34 mouse cellular contexts compared by ENCODE assay signal in the genomic region with DNA sequence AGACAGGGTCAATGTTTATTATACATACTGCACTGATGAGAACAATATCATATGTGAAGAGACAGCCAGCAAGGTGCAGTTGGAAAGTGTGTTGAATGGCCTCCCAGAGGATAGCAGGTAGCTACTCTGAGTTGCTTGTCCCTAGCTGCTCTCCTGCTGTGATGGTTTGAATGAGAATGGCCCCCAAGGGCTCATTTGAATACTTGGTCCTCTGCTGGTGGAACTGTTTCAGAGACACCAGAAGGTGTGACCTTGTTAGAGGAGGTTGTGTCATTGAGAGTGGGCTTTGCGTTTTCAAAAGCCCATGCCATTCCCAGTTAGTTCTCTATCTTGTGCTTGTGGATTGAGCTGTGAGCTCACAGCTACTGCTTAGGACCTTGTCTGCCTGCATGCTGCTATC. TPM values are rescaled to one million over a fixed set of nuclear protein-coding genes. Genes with fewer than 3 reads are reported as not detected.
A peak's percentile ranks its signal among the peaks of the same experiment; 100 is the strongest.
DNase-seq lines count a peak whose midpoint lies in the region; ATAC-seq and TF ChIP-seq lines count a peak whose summit lies in the region.
"Had no signal": no experiment of that assay in that cellular context is flagged by ENCODE, and none has a peak within 500 bp of the region (broad histone marks: within the 10 kb centered on the region; RNA-seq: fewer than 3 reads in every experiment).

No protein-coding gene starts in this region.

- no peak for TF ChIP-seq CTCF in ES-Bruce4 (IDR thresholded peaks at IDR 0.05; ENCODE audit: low read depth, low read length)

- H3K4me1 ChIP-seq in ES-Bruce4 (ENCODE audit: control insufficient read depth, insufficient read depth, low read length) (no peaks in the 10 kb centered on the region), ES-E14 (ENCODE audit: control insufficient read depth in 2 of 2, insufficient read depth in 2 of 2, low read length in 2 of 2, poor library complexity in 1 of 2) (peaks cover 0 to 3% of the 10 kb centered on the region in 2 experiments; a peak in 3 of 4 replicates)
- H3K4me1 ChIP-seq in midbrain, embryonic 16.5 days (ENCODE audit: control insufficient read depth, insufficient read depth, low read length): no peaks in the 10 kb centered on the region
- H3K4me1 ChIP-seq: forebrain, embryonic 10.5 days; forebrain, embryonic 13.5 days; heart, embryonic 13.5 days had no signal

- ATAC-seq in midbrain, embryonic 16.5 days: no peak
- no peak for ATAC-seq in CD4-positive, CD25-positive, alpha-beta regulatory T cell, adult 4 months
- ATAC-seq: forebrain, embryonic 13.5 days; forebrain, embryonic 16.5 days; hindbrain, postnatal 0 days; inflammation-experienced regulatory T-cells, adult 6 months; intestine, embryonic 16.5 days; Patski had no signal

- no peak overlapping the region for H3K4me3 ChIP-seq in ES-Bruce4 (ENCODE audit: low read depth, low read length)
- H3K4me3 ChIP-seq in ES-E14 (ENCODE audit: insufficient read depth in 1 of 2, low read depth in 1 of 2, low read length in 2 of 2, poor library complexity in 1 of 2, severe bottlenecking in 1 of 2): no peak overlapping the region
- no peak overlapping the region for H3K4me3 ChIP-seq in midbrain, embryonic 16.5 days (ENCODE audit: low read depth, low read length)
- H3K4me3 ChIP-seq: forebrain, embryonic 10.5 days; forebrain, embryonic 13.5 days; gastrocnemius, adult 2 months; heart, embryonic 13.5 days had no signal

- H3K9me3 ChIP-seq in ES-Bruce4 (replicated peaks; ENCODE audit: control insufficient read depth, insufficient read depth, low read length, poor library complexity, severe bottlenecking): no peaks in the 10 kb centered on the region
- H3K9me3 ChIP-seq in ES-E14 (ENCODE audit: control insufficient read depth, insufficient read depth, low read depth, low read length): no peaks in the 10 kb centered on the region
- H3K9me3 ChIP-seq in midbrain, embryonic 16.5 days (replicated peaks; ENCODE audit: control insufficient read depth, low read length, poor library complexity, severe bottlenecking): no peaks in the 10 kb centered on the region
- H3K9me3 ChIP-seq: forebrain, embryonic 10.5 days; forebrain, embryonic 13.5 days; G1E; heart, embryonic 13.5 days had no signal

- peak; percentile 62 for DNase-seq in ES-E14 (ENCODE audit: low read depth, low spot score)
- peak; percentile 89 for DNase-seq in ZHBTc4 (ENCODE audit: low read depth, low spot score)
- DNase-seq in thymus, postnatal 36 days: no peak
- DNase-seq: adrenal gland, postnatal 10 days; adrenal gland, postnatal 36 days; cerebellum, adult 11 months; cerebellum, adult 2 months; cerebellum, adult 9-11 months; gastrocnemius, adult 2 months; gastrocnemius, postnatal 14 days; heart, adult 18-20 months; heart, postnatal 14 days; heart, postnatal 4 days; kidney, adult 18-20 months had no signal

- WGBS in midbrain, embryonic 16.5 days: 33% methylated on average over 1 of the region's 1 CpGs

- peak; percentile 74; the same call in 1 of the 2 replicates for TF ChIP-seq EP300 in ES-Bruce4 (IDR thresholded peaks at IDR 0.05; ENCODE audit: insufficient read depth, low read depth, low read length)

- no peaks in the 10 kb centered on the region for H3K27me3 ChIP-seq in ES-Bruce4 (ENCODE audit: control insufficient read depth, insufficient read depth, low read length, poor library complexity, severe bottlenecking)
- H3K27me3 ChIP-seq in midbrain, embryonic 16.5 days (ENCODE audit: control insufficient read depth, insufficient read depth, low read depth, low read length): no peaks in the 10 kb centered on the region
- H3K27me3 ChIP-seq: forebrain, embryonic 13.5 days; heart, embryonic 13.5 days had no signal

- 0 out of 2 replicates have a peak overlapping the region, but pooled peaks have one; percentile 58 for H3K27ac ChIP-seq in ES-Bruce4 (ENCODE audit: insufficient read depth, low read length)
- no peak overlapping the region for H3K27ac ChIP-seq in ES-E14 (ENCODE audit: insufficient read depth, low read depth, low read length, poor library complexity, severe bottlenecking)
- no peak overlapping the region for H3K27ac ChIP-seq in midbrain, embryonic 16.5 days (ENCODE audit: low read length)
- H3K27ac ChIP-seq: forebrain, embryonic 10.5 days; forebrain, embryonic 13.5 days; gastrocnemius, adult 2 months; heart, embryonic 13.5 days; hindbrain, embryonic 14.5 days; hindbrain, postnatal 0 days had no signal

- no peak overlapping the region for H3K9ac ChIP-seq in ES-Bruce4 (ENCODE audit: low read depth, poor library complexity, severe bottlenecking)
- no peak overlapping the region for H3K9ac ChIP-seq in ES-E14 (ENCODE audit: insufficient read depth, low read depth, low read length, poor library complexity, severe bottlenecking)
- no peak overlapping the region for H3K9ac ChIP-seq in midbrain, embryonic 16.5 days (ENCODE audit: low read depth, low read length)
- H3K9ac ChIP-seq: forebrain, embryonic 13.5 days; heart, embryonic 13.5 days; hindbrain, embryonic 14.5 days had no signal

- H3K36me3 ChIP-seq in ES-Bruce4 (ENCODE audit: control insufficient read depth, insufficient read depth, low read length, poor library complexity, severe bottlenecking) (no peaks in the 10 kb centered on the region), ES-E14 (ENCODE audit: control insufficient read depth, insufficient read depth, low read length, poor library complexity, severe bottlenecking) (no peaks in the 10 kb centered on the region)
- no peaks in the 10 kb centered on the region for H3K36me3 ChIP-seq in midbrain, embryonic 16.5 days (ENCODE audit: control insufficient read depth, insufficient read depth, low read length)
- H3K36me3 ChIP-seq: forebrain, embryonic 10.5 days; G1E; heart, embryonic 13.5 days had no signal

- H3K4me2 ChIP-seq in midbrain, embryonic 16.5 days (ENCODE audit: low read length): no peak overlapping the region
- H3K4me2 ChIP-seq: forebrain, embryonic 13.5 days; heart, embryonic 13.5 days; hindbrain, embryonic 14.5 days had no signal

- in situ Hi-C loops in ES-E14 (cut with MboI; ENCODE audit: low sequenced_read_pairs in 2 of 2, unreplicated experiment in 2 of 2): loop anchor here in 1 of 2 experiments (10.0 kb wide), 1 partner anchor 509 kb away; no protein-coding TSS in a partner anchor

- TF ChIP-seq POLR2A in ES-Bruce4 (IDR thresholded peaks at IDR 0.05; ENCODE audit: insufficient read depth, low read length): no peak

TF ChIP-seq in ES-E14, 5 proteins besides CTCF, POLR2A, EP300 and RAD21:
- TF ChIP-seq HCFC1 (IDR thresholded peaks at IDR 0.05; ENCODE audit: borderline replicate concordance, insufficient read depth, low read length): no peak
- no peak for TF ChIP-seq ZNF384 (IDR thresholded peaks at IDR 0.05; ENCODE audit: low read depth, low read length)
- TF ChIP-seq CHD2 (IDR thresholded peaks at IDR 0.05; ENCODE audit: low read depth, low read length): no peak
- TF ChIP-seq MAFK (IDR thresholded peaks at IDR 0.05; ENCODE audit: insufficient read depth, low read depth, low read length): no peak
- TF ChIP-seq ZC3H11A (IDR thresholded peaks at IDR 0.05; ENCODE audit: borderline replicate concordance, low read depth, low read length): no peak

RNA-seq across cellular contexts. Expression of gene Clec12a, which starts 21.5 kb away (rescaled TPM):
- not detected in 2 replicates for polyA plus RNA-seq in ES-Bruce4 (2011; ENCODE audit: insufficient read depth, insufficient read length, low read depth, missing spikeins)
- not detected in 2 replicates for total RNA-seq in ES-E14 (2012; rRNA removed)
- polyA plus RNA-seq in midbrain, embryonic 16.5 days (2015; fragmentation: Nextera tagmentation; extraction: Ambion mirVana): 0.28 and 0.40 TPM in 2 replicates
- polyA plus RNA-seq in CD4-positive, CD25-positive, alpha-beta regulatory T cell, adult 4 months (2017; shearing (Covaris generic)): 1 to 10 TPM; 1.3 to 1.4 TPM
- total RNA-seq: hindbrain, postnatal 0 days had no signal
- polyA plus RNA-seq: C2C12, G1E had no signal

RNA-seq across cellular contexts. Expression of gene Clec12b, which starts 21.7 kb away (rescaled TPM):
- polyA plus RNA-seq in ES-Bruce4 (2011; ENCODE audit: insufficient read depth, insufficient read length, low read depth, missing spikeins): not detected in 2 replicates
- total RNA-seq in ES-E14 (2012; rRNA removed): not detected in 2 replicates
- polyA plus RNA-seq in midbrain, embryonic 16.5 days (2015; fragmentation: Nextera tagmentation; extraction: Ambion mirVana): 0.45 TPM in 1 of 2 replicates, not detected in the other
- polyA plus RNA-seq in CD4-positive, CD25-positive, alpha-beta regulatory T cell, adult 4 months (2017; shearing (Covaris generic)): not detected
- total RNA-seq: adrenal gland, postnatal 10 days; adrenal gland, postnatal 36 days; gastrocnemius, adult 2 months; gastrocnemius, postnatal 14 days; heart, adult 18-20 months had no signal
- polyA plus RNA-seq: C2C12; embryonic facial prominence, embryonic 11.5 days; forebrain, embryonic 10.5 days; forebrain, embryonic 16.5 days; G1E; hindbrain, embryonic 11.5 days; inflammation-experienced regulatory T-cells, adult 6 months; Patski had no signal

RNA-seq across cellular contexts. Expression of gene 4922502D21Rik, which starts 32.3 kb away (rescaled TPM):
- not detected in 2 replicates for polyA plus RNA-seq in ES-Bruce4 (2011; ENCODE audit: insufficient read depth, insufficient read length, low read depth, missing spikeins)
- not detected in 2 replicates for total RNA-seq in ES-E14 (2012; rRNA removed)
- not detected in 2 replicates for polyA plus RNA-seq in midbrain, embryonic 16.5 days (2015; fragmentation: Nextera tagmentation; extraction: Ambion mirVana)
- not detected for polyA plus RNA-seq in CD4-positive, CD25-positive, alpha-beta regulatory T cell, adult 4 months (2017; shearing (Covaris generic))
- total RNA-seq: adrenal gland, adult 18-20 months; adrenal gland, postnatal 10 days; adrenal gland, postnatal 36 days; G1E; gastrocnemius, adult 2 months; gastrocnemius, postnatal 14 days; gastrocnemius, postnatal 4 days; heart, adult 18-20 months; heart, postnatal 14 days; heart, postnatal 4 days; hindbrain, postnatal 0 days had no signal
- polyA plus RNA-seq: C2C12; cerebellum, adult 2 months; embryonic facial prominence, embryonic 11.5 days; embryonic facial prominence, embryonic 14.5 days; forebrain, embryonic 10.5 days; forebrain, embryonic 13.5 days; forebrain, embryonic 16.5 days; G1E; heart, embryonic 13.5 days; heart, embryonic 16.5 days; hindbrain, embryonic 11.5 days; hindbrain, postnatal 0 days; inflammation-experienced regulatory T-cells, adult 6 months; intestine, embryonic 16.5 days; Patski had no signal

RNA-seq across cellular contexts. Expression of gene Clec1b, which starts 33.2 kb away (rescaled TPM):
- polyA plus RNA-seq in ES-Bruce4 (2011; ENCODE audit: insufficient read depth, insufficient read length, low read depth, missing spikeins): not detected in 2 replicates
- total RNA-seq in ES-E14 (2012; rRNA removed): not detected in 2 replicates
- 0.34 and 0.65 TPM in 2 replicates for polyA plus RNA-seq in midbrain, embryonic 16.5 days (2015; fragmentation: Nextera tagmentation; extraction: Ambion mirVana)
- under 1 TPM in 1 of 2 experiments, not detected in 1; 0.56 TPM for polyA plus RNA-seq in CD4-positive, CD25-positive, alpha-beta regulatory T cell, adult 4 months (2017; shearing (Covaris generic))
- polyA plus RNA-seq: C2C12, G1E, Patski had no signal

RNA-seq across cellular contexts. Expression of gene Clec9a, which starts 44.7 kb away (rescaled TPM):
- polyA plus RNA-seq in ES-Bruce4 (2011; ENCODE audit: insufficient read depth, insufficient read length, low read depth, missing spikeins): not detected in 2 replicates
- total RNA-seq in ES-E14 (2012; rRNA removed): not detected in 2 replicates
- 0.45 and 0.47 TPM in 2 replicates for polyA plus RNA-seq in midbrain, embryonic 16.5 days (2015; fragmentation: Nextera tagmentation; extraction: Ambion mirVana)
- not detected for polyA plus RNA-seq in CD4-positive, CD25-positive, alpha-beta regulatory T cell, adult 4 months (2017; shearing (Covaris generic))
- total RNA-seq: gastrocnemius, adult 2 months; gastrocnemius, postnatal 14 days; gastrocnemius, postnatal 4 days; heart, postnatal 4 days; hindbrain, postnatal 0 days had no signal
- polyA plus RNA-seq: C2C12; cerebellum, adult 2 months; G1E; inflammation-experienced regulatory T-cells, adult 6 months; Patski had no signal

Comparison
In these comparisons a context has a peak if more than half of its experiments do, and no peak if none do; other contexts are left out.
1. DNase-seq: peak in ES-E14 (single experiment) and ZHBTc4 (single experiment); none in thymus, postnatal 36 days (0 of 2).